Mouse (Mus musculus) kidney, adult 2 months (tissue): Measurements from ENCODE around the gene Mrpl22. TPM values are rescaled to one million over a fixed set of nuclear protein-coding genes. Genes with fewer than 3 reads are reported as not detected.
A peak's percentile ranks its signal among the peaks of the same experiment; 100 is the strongest.
"Not testable (repeated sequence)": the region's sequence is repeated elsewhere in the genome, so short reads cannot be mapped to it uniquely, and the experiment has no call there.

Experiments used
- DNase-seq: peaks from one replicate; pipeline ENCODE4 v3.0.0; 2021
- H3K27ac ChIP-seq: fragments of 200-500 bp; 2 replicates; pipeline ENCODE4 v1.5.1; 2012; ENCODE audit warnings: low read depth, low read length, control low read depth, inconsistent platforms; ENCODE audit not compliant: insufficient read depth
- H3K27me3 ChIP-seq: fragments of 200-500 bp; replicated peaks from 2 replicates; pipeline ENCODE4 v1.6.1; 2012; ENCODE audit warnings: mild to moderate bottlenecking, moderate library complexity, low read length, inconsistent platforms; ENCODE audit not compliant: control insufficient read depth, insufficient read depth
- H3K36me3 ChIP-seq: fragments of 200-500 bp; 2 replicates; pipeline ENCODE4 v1.6.1; 2012; ENCODE audit warnings: mild to moderate bottlenecking, moderate library complexity, low read length, inconsistent platforms; ENCODE audit not compliant: control insufficient read depth, insufficient read depth
- H3K4me1 ChIP-seq: fragments of 200-500 bp; 2 replicates; pipeline ENCODE4 v1.6.1; 2011; ENCODE audit warnings: low read length; ENCODE audit not compliant: control insufficient read depth, insufficient read depth
- H3K4me3 ChIP-seq: fragments of 200-500 bp; 2 replicates; pipeline ENCODE4 v1.5.1; 2011; ENCODE audit warnings: mild to moderate bottlenecking, low read depth, low read length, control low read depth; ENCODE audit not compliant: insufficient read depth
- CTCF ChIP-seq: fragments of 200-500 bp; conservative IDR thresholded peaks from 2 replicates; pipeline ENCODE4 v1.5.1; 2011; ENCODE audit warnings: low read depth, mild to moderate bottlenecking, control low read depth, low read length, moderate library complexity, mixed read lengths; ENCODE audit not compliant: insufficient read depth, insufficient read length
- POLR2A ChIP-seq: fragments of 200-500 bp; IDR thresholded peaks from one replicate; pipeline ENCODE4 v1.6.1; 2011; ENCODE audit warnings: low read depth, low read length, control low read depth
- WGBS: fragments of 180-500 bp; shearing (Covaris S2); methylation state at CpG from one replicate; pipeline ENCODE4 v1.1.7; 2018; 5-methylcytosine and 5-hydroxymethylcytosine counted together
- polyA plus RNA-seq: library from polyadenylated mRNA; depleted of rRNA; stranded (reverse); fragments of >200 nt; gene quantifications from 2 replicates; pipeline ENCODE4 v1.2.3, GENCODE M21; 2012

Mrpl22 gene
- polyA plus RNA-seq, 1 experiment, result 78.2 TPM

DNA sequence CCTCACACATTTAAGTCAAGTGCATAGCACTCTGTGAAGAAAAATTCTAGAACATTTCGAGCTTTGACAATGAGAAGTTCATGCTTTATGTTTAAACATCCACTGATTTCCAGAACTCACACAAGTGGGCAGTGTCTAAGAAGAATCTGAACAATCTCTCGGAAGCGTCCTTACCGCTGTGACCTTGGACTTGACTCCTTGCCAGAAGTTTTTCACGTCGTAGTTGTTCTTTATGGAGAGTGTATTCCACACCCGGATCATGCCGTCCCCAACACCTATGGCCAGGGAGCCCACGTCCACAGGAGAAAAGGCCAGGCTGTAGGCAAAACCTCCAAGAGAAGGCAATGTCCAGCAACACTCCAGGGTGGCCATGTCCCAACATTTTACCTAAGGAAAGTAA lies 16.0 kb upstream of the Mrpl22 start:
- no peak for DNase-seq
- H3K4me1 ChIP-seq, result no peaks in the 10 kb centered on the region
- H3K27me3 ChIP-seq, result no peaks in the 10 kb centered on the region
- H3K27ac ChIP-seq, result no peak overlapping the region
- no peak for TF ChIP-seq CTCF
- TF ChIP-seq POLR2A, result no peak
- H3K36me3 ChIP-seq, result peaks cover 3% of the 10 kb centered on the region
- WGBS, result 78% methylated on average over 9 of the region's 9 CpGs
- H3K4me3 ChIP-seq, result no peak overlapping the region

DNA sequence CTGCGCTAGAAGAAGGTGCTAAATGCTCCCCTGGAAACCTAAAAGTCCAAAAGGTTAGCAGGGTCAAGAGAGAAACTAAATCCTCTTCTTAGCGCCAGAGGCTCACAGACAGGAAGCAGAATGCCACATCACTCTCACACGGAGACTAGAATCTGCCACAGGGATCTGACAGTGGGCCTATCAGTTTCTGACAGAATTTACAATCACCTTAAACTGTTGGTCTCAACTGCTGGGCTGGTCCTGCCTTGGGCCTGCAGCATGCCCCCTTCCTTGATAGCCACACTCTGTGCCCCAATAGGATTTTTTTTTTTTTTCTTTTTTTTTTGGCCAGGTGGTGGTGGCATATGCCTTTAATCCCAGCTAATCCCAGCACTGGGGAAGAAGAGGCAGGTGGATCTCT lies 14.6 kb upstream of the Mrpl22 start:
- no peak for TF ChIP-seq POLR2A
- TF ChIP-seq CTCF, result no peak
- peaks cover 3% of the 10 kb centered on the region for H3K36me3 ChIP-seq
- no peak overlapping the region for H3K4me3 ChIP-seq
- WGBS, result 75% methylated on average over 3 of the region's 3 CpGs
- no peaks in the 10 kb centered on the region for H3K4me1 ChIP-seq
- DNase-seq, result no peak
- no peaks in the 10 kb centered on the region for H3K27me3 ChIP-seq
- no peak overlapping the region for H3K27ac ChIP-seq

DNA sequence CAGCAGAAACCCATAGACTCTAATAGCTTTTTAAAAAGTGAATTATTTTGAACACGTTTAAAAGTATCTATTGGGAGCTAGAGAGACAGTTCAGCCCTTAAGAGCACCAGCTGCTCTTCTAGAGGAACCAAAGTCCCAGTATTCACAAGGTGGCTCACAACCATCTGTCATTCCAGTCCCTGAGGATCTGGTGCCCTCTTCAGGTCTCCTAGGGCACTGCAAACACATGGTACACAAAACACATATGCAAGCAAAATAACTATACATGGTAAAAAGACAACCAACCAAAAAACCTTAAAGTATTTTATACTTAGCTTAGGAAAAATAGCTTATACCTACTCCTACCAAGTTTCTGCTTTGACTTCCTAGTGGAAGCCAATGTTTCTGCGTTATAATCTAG lies 6.4 kb upstream of the Mrpl22 start:
- 0 out of 2 replicates have a peak, but pooled peaks have one; percentile 17 for TF ChIP-seq CTCF
- TF ChIP-seq POLR2A, result no peak
- H3K36me3 ChIP-seq, result peaks cover 4% of the 10 kb centered on the region
- no peak overlapping the region for H3K4me3 ChIP-seq
- WGBS, result 97% methylated on average over 2 of the region's 2 CpGs
- no peak for DNase-seq
- peaks cover 4% of the 10 kb centered on the region; the same call in 1 of the 2 replicates for H3K4me1 ChIP-seq
- H3K27me3 ChIP-seq, result no peaks in the 10 kb centered on the region
- H3K27ac ChIP-seq, result no peak overlapping the region

DNA sequence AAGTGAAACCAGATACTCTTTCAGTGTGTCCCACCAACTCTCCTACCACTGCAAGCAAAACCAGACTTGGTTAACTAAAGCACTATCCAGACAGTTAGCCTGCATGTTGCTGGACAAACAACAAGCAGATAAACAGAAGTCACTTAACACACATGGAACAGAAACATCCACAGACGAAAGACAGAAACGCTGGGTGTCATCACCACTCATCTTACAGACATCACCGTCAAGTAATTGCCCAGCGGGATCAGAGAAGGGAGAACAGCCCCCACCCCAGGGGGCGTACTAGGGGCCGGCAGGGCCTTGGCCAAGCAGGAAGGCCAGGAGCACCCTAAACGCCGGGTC lies 3.7 kb upstream of the Mrpl22 start:
- WGBS, result under 1% methylated on average over 8 of the region's 8 CpGs
- no peak for TF ChIP-seq CTCF
- Histone ChIP-seq H3K27me3 (no peaks in the 10 kb centered on the region), H3K27ac (no peak overlapping the region), H3K4me3 (peak overlapping the region; percentile 96), H3K4me1 (peaks cover 4% of the 10 kb centered on the region; the same call in 1 of the 2 replicates), H3K36me3 (peaks cover 2% of the 10 kb centered on the region)
- no peak for DNase-seq

DNA sequence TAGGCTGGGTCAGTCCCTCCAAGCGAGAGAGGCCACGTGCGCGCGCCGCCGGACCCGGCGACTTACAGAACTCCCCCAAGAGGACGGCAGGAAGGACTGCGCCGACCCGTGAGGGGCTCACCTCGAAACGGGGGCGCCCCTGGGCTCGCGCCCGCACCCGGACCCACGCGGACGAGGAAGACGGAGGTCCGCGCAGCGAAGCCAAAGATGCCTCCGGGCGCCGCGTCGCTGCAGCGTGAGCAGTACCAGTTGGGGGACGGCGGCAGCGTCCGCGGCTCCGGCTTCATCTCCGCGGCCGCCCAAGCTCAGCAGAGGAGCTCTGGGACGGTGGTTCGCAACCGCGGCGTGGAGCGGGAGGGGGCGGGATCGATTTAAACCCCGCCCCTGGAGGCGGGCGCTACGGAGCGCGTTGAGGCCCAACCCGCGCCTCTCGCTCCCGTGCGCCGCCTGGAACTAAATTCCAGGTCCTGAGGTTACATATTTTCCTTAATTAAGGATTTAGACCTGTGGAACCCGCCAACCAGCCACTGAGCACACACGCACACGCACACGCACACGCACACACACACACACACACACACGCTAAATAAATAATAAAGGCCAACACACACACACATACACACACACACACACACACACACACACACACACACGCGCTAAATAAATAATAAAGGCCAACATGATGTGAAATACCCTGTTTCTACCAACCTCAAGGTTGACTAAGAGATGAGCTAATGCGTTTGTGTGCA lies 3.1 kb upstream of the Mrpl22 start, which contains the start of gene Gemin5:
Gemin5 (minus strand) TSS at position 373 of the 749 bp plus-strand sequence.
- Histone ChIP-seq H3K4me1 (peaks cover 4% of the 10 kb centered on the region; the same call in 1 of the 2 replicates), H3K36me3 (peaks cover 2% of the 10 kb centered on the region; the same call in 1 of the 2 replicates), H3K27me3 (no peaks in the 10 kb centered on the region), H3K4me3 (peak within 1 kb of the TSS; percentile 96), H3K27ac (no peak within 1 kb of the TSS)
- TF ChIP-seq POLR2A (no peak), CTCF (no peak)
- DNase-seq, result peak; percentile 89
- under 1% methylated on average over 71 of the region's 71 CpGs for WGBS

DNA sequence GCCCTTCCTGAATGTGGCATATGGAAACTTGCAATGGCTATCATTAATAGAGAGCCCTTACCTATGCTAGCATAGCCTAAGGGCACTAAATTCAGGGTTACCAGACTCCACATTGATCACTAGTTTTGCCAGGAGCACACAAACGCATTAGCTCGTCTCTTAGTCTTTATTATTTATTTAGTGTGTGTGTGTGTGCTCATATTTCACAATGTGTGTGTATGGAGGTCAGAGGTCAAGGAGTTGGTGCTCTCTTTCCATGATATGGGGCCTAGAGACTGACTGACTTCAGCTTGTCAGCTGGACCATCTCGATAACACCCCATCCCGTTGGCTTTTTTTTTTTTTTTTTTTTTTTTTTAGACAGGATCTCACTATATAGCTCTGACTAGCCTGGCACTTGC lies 1.8 kb upstream of the Mrpl22 start:
- H3K27ac ChIP-seq, result no peak overlapping the region
- TF ChIP-seq CTCF (no peak), POLR2A (no peak)

DNA sequence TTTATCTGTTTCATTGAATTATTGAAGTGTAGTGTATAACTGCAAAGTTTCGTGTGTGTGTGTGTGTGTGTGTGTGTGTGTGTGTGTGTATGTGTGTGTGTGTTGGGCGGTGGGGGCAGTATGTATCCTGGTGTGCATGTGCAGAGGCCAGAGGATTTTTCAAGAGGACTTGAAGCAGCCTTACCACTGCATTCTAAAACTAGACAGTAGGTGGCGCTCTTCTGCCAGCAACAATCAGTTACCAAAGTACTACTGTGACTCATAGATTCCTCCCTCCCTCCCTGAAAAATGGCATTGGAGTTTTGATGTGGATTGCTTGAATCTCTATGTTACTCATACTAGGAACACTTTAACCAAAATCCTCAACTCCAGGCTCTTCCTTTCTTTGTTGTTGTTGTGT lies 8.1 kb downstream of the Mrpl22 start:
- no peaks in the 10 kb centered on the region; the same call in 1 of the 2 replicates for H3K4me1 ChIP-seq
- no peak overlapping the region for H3K27ac ChIP-seq
- TF ChIP-seq CTCF (peak; percentile 65), POLR2A (no peak)
- no peaks in the 10 kb centered on the region for H3K27me3 ChIP-seq
- DNase-seq, result peak; percentile 90
- no peak overlapping the region for H3K4me3 ChIP-seq
- WGBS, result 18% methylated on average over 3 of the region's 3 CpGs
- no peaks in the 10 kb centered on the region; the same call in 1 of the 2 replicates for H3K36me3 ChIP-seq

More for the DNA sequence above, 1.8 kb upstream of the Mrpl22 start:
- H3K4me3 ChIP-seq, result no peak overlapping the region
- DNase-seq, result no peak
- 86% methylated on average over 4 of the region's 4 CpGs for WGBS
- H3K4me1 ChIP-seq, result peaks cover 4% of the 10 kb centered on the region; the same call in 1 of the 2 replicates
- peaks cover 2% of the 10 kb centered on the region; the same call in 1 of the 2 replicates for H3K36me3 ChIP-seq
- H3K27me3 ChIP-seq, result no peaks in the 10 kb centered on the region

DNA sequence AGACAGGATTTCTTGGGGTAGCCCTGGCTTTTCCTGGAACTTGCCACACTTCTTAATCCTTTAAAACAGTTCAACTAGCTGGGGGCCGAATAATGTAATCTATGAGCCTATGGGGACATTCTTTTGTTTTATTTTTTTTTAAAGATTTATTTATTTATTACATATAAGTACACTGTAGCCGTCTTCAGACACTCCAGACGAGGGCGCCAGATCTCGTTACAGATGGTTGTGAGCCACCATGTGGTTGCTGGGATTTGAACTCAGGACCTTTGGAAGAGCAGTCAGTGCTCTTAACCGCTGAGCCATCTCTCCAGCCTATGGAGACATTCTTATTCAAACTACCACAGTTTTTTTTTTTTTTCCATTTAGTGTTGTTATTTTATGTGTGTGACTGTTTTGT lies 8.5 kb downstream of the Mrpl22 start:
- 85% methylated on average over 6 of the region's 6 CpGs for WGBS
- H3K4me1 ChIP-seq, DNase-seq, H3K4me3 ChIP-seq, H3K27ac ChIP-seq, H3K27me3 ChIP-seq, H3K36me3 ChIP-seq: not testable (repeated sequence)
